Mouse (Mus musculus): Measurements from ENCODE around the gene Kat14. TPM values are rescaled to one million over a fixed set of nuclear protein-coding genes. Genes with fewer than 3 reads are reported as not detected.
A peak's percentile ranks its signal among the peaks of the same experiment; 100 is the strongest.

The Kat14 gene
- polyA plus RNA-seq, 1 experiment from 2014 or later, result 36.9 TPM

DNA sequence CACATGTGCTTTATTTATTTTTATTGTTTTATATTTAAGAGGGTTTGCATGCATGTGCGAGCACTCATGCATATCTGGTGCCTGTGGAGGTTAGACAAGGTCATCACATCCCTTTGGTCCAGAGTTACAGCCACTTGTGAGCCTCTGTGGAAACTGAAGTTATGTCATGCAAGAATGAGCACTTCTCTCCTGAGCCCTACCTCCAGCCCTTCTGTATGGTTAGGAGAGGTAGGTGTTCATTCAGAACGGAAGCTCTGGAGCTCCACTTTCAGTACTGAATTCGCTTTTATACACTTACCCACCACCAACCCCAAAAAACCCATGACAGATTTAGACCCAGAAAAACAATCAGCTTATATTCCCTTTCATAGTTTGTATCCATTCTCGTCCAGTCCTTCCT, 2.8 kb downstream of the Kat14 start:
- no peak for ATAC-seq (ENCODE audit: low read depth)
- Histone ChIP-seq H3K4me3 (ENCODE audit: low read length) (no peak overlapping the region), H3K36me3 (ENCODE audit: control insufficient read depth, insufficient read depth, low read length) (peaks cover 20% of the 10 kb centered on the region), H3K9me3 (ENCODE audit: control insufficient read depth, low read length) (no peaks in the 10 kb centered on the region), H3K9ac (ENCODE audit: low read length) (no peak overlapping the region), H3K27ac (ENCODE audit: low read length) (no peak overlapping the region), H3K27me3 (ENCODE audit: control insufficient read depth, insufficient read depth, low read depth, low read length) (no peaks in the 10 kb centered on the region), H3K4me2 (ENCODE audit: low read depth, low read length) (no peak overlapping the region), H3K4me1 (replicated peaks; ENCODE audit: control insufficient read depth, insufficient read depth, low read length) (peaks cover 11% of the 10 kb centered on the region)
- 87% methylated on average over 4 of the region's 4 CpGs for WGBS

GRCm38 (mm10) chr2:144373063-144373462, 4.3 kb downstream of the Kat14 start:
- H3K9ac ChIP-seq (ENCODE audit: low read length), result no peak overlapping the region
- H3K36me3 ChIP-seq (ENCODE audit: control insufficient read depth, insufficient read depth, low read length), result peaks cover 29% of the 10 kb centered on the region
- H3K4me1 ChIP-seq (replicated peaks; ENCODE audit: control insufficient read depth, insufficient read depth, low read length), result peaks cover 11% of the 10 kb centered on the region
- H3K27ac ChIP-seq (ENCODE audit: low read length), result no peak overlapping the region
- H3K9me3 ChIP-seq (ENCODE audit: control insufficient read depth, low read length), result no peaks in the 10 kb centered on the region
- H3K27me3 ChIP-seq (ENCODE audit: control insufficient read depth, insufficient read depth, low read depth, low read length), result no peaks in the 10 kb centered on the region
- 88% methylated on average over 9 of the region's 9 CpGs for WGBS
- ATAC-seq (ENCODE audit: low read depth), result no peak
- H3K4me2 ChIP-seq (ENCODE audit: low read depth, low read length), result no peak overlapping the region
- no peak overlapping the region for H3K4me3 ChIP-seq (ENCODE audit: low read length)

DNA sequence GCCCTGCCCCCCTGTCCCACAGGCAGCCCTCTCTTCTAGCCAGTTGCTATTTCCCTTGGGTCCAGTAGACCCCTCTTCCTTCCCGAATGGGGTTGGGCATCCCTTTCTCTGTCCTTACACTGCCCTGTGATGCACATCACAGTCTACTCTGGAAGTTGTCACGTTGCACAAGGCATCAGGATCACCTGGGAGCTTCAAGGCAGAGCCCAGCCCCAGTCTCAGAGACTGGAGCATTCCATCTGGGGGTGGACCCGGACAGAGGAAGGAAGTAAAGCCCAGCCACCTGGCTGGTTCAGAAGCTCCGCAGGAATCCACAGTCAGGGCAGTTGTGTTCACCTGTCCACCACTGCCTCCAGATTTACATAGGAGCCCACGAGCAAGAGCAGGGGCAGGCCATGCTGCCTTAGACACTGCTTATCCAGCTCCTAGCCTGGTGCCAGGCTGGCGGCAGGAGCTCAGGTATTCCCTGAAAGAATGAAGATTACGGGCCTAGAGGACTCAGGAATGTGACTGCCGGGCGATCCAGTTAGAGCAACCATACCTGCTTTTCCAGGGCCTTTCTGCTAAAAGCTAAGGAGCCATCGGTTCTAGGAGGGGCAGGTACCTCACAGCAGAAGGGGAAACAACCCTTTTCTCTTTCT, 6.4 kb downstream of the Kat14 start:
- no peaks in the 10 kb centered on the region for H3K9me3 ChIP-seq (ENCODE audit: control insufficient read depth, low read length)
- peaks cover 3% of the 10 kb centered on the region for H3K4me1 ChIP-seq (replicated peaks; ENCODE audit: control insufficient read depth, insufficient read depth, low read length)
- no peak overlapping the region for H3K27ac ChIP-seq (ENCODE audit: low read length)
- no peak overlapping the region for H3K4me3 ChIP-seq (ENCODE audit: low read length)
- peaks cover 39% of the 10 kb centered on the region for H3K36me3 ChIP-seq (ENCODE audit: control insufficient read depth, insufficient read depth, low read length)
- no peak overlapping the region; the same call in 1 of the 2 replicates for H3K9ac ChIP-seq (ENCODE audit: low read length)
- H3K27me3 ChIP-seq (ENCODE audit: control insufficient read depth, insufficient read depth, low read depth, low read length), result no peaks in the 10 kb centered on the region
- ATAC-seq (ENCODE audit: low read depth), result peak; percentile 54; the same call in 1 of the 2 replicates
- no peak overlapping the region for H3K4me2 ChIP-seq (ENCODE audit: low read depth, low read length)
- 72% methylated on average over 10 of the region's 10 CpGs for WGBS

GRCm38 (mm10) chr2:144381293-144381692, 12.5 kb downstream of the Kat14 start:
- Histone ChIP-seq H3K4me1 (replicated peaks; ENCODE audit: control insufficient read depth, insufficient read depth, low read length) (no peaks in the 10 kb centered on the region), H3K9me3 (ENCODE audit: control insufficient read depth, low read length) (no peaks in the 10 kb centered on the region), H3K27me3 (ENCODE audit: control insufficient read depth, insufficient read depth, low read depth, low read length) (no peaks in the 10 kb centered on the region), H3K27ac (ENCODE audit: low read length) (no peak overlapping the region; the same call in 1 of the 2 replicates), H3K4me3 (ENCODE audit: low read length) (no peak overlapping the region), H3K9ac (ENCODE audit: low read length) (no peak overlapping the region), H3K4me2 (ENCODE audit: low read depth, low read length) (no peak overlapping the region), H3K36me3 (ENCODE audit: control insufficient read depth, insufficient read depth, low read length) (peaks cover 38% of the 10 kb centered on the region)
- WGBS, result 78% methylated on average over 3 of the region's 3 CpGs
- peak; percentile 26; the same call in 1 of the 2 replicates for ATAC-seq (ENCODE audit: low read depth)

DNA sequence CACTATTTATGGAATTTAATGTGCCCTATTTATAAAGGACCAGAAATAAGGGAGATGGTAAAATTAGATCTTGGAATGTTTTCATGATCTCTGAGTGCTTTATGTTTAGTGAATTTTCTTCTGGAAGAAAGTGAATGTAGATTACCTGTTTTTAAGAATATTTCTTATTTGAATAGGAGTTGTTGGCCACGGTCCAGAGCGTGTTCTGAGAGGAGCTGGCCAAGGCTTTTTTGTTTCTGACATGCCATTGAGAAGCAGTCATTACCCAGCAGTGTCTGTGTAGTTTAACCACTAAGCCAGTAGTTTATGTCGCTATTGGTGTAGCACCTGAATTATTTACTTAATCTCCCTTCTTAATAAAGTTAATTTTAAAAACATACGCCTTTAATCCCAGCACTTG, 13.0 kb downstream of the Kat14 start:
- WGBS, result 84% methylated on average over 4 of the region's 4 CpGs

DNA sequence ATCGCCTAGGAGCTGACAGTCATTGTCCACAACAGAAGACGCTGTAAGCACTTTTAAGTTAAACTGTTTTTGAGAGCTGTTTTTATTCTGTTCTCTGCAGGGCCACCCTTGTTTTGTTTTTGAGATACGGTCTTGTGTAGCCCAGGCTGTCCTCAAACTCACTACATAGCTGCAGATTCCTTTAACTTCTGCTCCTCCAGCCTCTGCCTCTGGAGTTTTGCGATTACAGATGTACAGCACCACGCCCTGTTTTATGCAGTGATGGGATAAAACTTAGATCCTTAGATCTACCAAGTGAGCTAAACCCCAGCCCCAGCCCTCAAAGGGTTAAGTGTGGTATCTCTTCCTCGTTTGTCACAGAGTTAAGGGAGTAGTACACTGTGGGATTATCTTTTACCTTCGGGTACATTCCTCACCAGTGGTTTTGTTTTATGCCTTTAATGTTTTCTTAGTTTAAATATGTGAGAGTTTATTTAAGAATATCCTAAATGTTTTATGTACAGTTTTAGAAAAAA, 13.9 kb downstream of the Kat14 start:
- 77% methylated on average over 7 of the region's 7 CpGs for WGBS
- Histone ChIP-seq H3K27ac (ENCODE audit: low read length) (no peak overlapping the region), H3K4me1 (replicated peaks; ENCODE audit: control insufficient read depth, insufficient read depth, low read length) (no peaks in the 10 kb centered on the region), H3K9ac (ENCODE audit: low read length) (no peak overlapping the region), H3K4me2 (ENCODE audit: low read depth, low read length) (no peak overlapping the region), H3K4me3 (ENCODE audit: low read length) (no peak overlapping the region), H3K36me3 (ENCODE audit: control insufficient read depth, insufficient read depth, low read length) (peaks cover 32% of the 10 kb centered on the region), H3K9me3 (ENCODE audit: control insufficient read depth, low read length) (no peaks in the 10 kb centered on the region), H3K27me3 (ENCODE audit: control insufficient read depth, insufficient read depth, low read depth, low read length) (no peaks in the 10 kb centered on the region)
- ATAC-seq (ENCODE audit: low read depth), result no peak

More for the DNA sequence above, 13.0 kb downstream of the Kat14 start:
- Histone ChIP-seq H3K27me3 (ENCODE audit: control insufficient read depth, insufficient read depth, low read depth, low read length) (no peaks in the 10 kb centered on the region), H3K4me2 (ENCODE audit: low read depth, low read length) (no peak overlapping the region), H3K9me3 (ENCODE audit: control insufficient read depth, low read length) (no peaks in the 10 kb centered on the region), H3K4me3 (ENCODE audit: low read length) (no peak overlapping the region), H3K36me3 (ENCODE audit: control insufficient read depth, insufficient read depth, low read length) (peaks cover 36% of the 10 kb centered on the region), H3K27ac (ENCODE audit: low read length) (no peak overlapping the region), H3K4me1 (replicated peaks; ENCODE audit: control insufficient read depth, insufficient read depth, low read length) (no peaks in the 10 kb centered on the region), H3K9ac (ENCODE audit: low read length) (no peak overlapping the region)
- no peak for ATAC-seq (ENCODE audit: low read depth)

DNA sequence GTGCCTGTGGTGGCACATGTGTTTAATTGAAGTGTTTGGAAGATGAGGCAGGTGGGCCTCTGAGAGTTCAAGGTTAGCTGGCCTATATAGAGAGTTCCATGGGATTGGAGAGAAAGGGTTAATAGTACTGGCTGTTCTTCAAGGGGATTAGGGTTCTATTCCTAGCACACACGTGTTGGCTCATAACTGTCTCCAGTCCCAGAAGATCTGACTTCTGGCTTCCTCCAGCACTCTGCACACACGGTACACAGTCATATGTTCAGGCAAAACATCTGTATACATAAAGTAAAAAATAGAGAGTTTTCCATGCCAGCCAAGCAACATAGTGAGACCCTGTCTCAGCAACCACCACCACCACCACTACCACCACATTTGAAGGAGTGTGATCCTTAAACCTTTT, 17.5 kb downstream of the Kat14 start:
- Histone ChIP-seq H3K4me3 (ENCODE audit: low read length) (no peak overlapping the region), H3K9me3 (ENCODE audit: control insufficient read depth, low read length) (no peaks in the 10 kb centered on the region), H3K4me1 (replicated peaks; ENCODE audit: control insufficient read depth, insufficient read depth, low read length) (no peaks in the 10 kb centered on the region), H3K4me2 (ENCODE audit: low read depth, low read length) (no peak overlapping the region), H3K27me3 (ENCODE audit: control insufficient read depth, insufficient read depth, low read depth, low read length) (no peaks in the 10 kb centered on the region), H3K9ac (ENCODE audit: low read length) (no peak overlapping the region), H3K36me3 (ENCODE audit: control insufficient read depth, insufficient read depth, low read length) (peaks cover 39% of the 10 kb centered on the region), H3K27ac (ENCODE audit: low read length) (no peak overlapping the region)
- no peak for ATAC-seq (ENCODE audit: low read depth)
- 71% methylated on average over 2 of the region's 2 CpGs for WGBS

GRCm38 (mm10) chr2:144388416-144388815, 19.6 kb downstream of the Kat14 start:
- WGBS, result 42% methylated on average over 3 of the region's 3 CpGs

DNA sequence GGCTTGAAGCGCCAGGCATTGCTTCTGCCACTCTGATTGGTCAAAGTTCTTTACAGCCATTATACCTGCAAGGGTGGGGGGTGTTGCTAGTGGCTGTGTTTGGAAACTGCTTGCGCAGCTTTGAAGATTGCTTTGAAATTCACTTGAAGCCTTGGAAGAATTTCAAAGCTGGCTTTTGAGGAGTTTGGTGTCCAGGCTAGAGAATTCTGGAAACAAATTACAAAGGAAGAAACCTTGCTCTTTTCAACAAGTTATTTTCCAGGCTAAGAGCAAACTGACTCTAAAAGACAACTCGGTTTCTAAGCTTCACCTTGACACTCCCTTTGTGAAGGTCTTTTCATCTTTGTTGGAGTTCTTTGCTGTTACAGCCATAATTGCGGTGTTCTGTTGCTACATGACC, 30.7 kb downstream of the Kat14 start:
- Histone ChIP-seq H3K27me3 (ENCODE audit: control insufficient read depth, insufficient read depth, low read depth, low read length) (no peaks in the 10 kb centered on the region), H3K4me2 (ENCODE audit: low read depth, low read length) (no peak overlapping the region), H3K4me3 (ENCODE audit: low read length) (no peak overlapping the region), H3K4me1 (replicated peaks; ENCODE audit: control insufficient read depth, insufficient read depth, low read length) (no peaks in the 10 kb centered on the region), H3K9ac (ENCODE audit: low read length) (no peak overlapping the region), H3K27ac (ENCODE audit: low read length) (no peak overlapping the region), H3K36me3 (ENCODE audit: control insufficient read depth, insufficient read depth, low read length) (peaks cover 48% of the 10 kb centered on the region), H3K9me3 (ENCODE audit: control insufficient read depth, low read length) (no peaks in the 10 kb centered on the region)
- 88% methylated on average over 4 of the region's 4 CpGs for WGBS
- no peak for ATAC-seq (ENCODE audit: low read depth)

More at GRCm38 (mm10) chr2:144388416-144388815, 19.6 kb downstream of the Kat14 start:
- no peak for ATAC-seq (ENCODE audit: low read depth)
- Histone ChIP-seq H3K4me1 (replicated peaks; ENCODE audit: control insufficient read depth, insufficient read depth, low read length) (no peaks in the 10 kb centered on the region), H3K9me3 (ENCODE audit: control insufficient read depth, low read length) (no peaks in the 10 kb centered on the region), H3K27me3 (ENCODE audit: control insufficient read depth, insufficient read depth, low read depth, low read length) (no peaks in the 10 kb centered on the region), H3K27ac (ENCODE audit: low read length) (no peak overlapping the region), H3K4me3 (ENCODE audit: low read length) (no peak overlapping the region), H3K36me3 (ENCODE audit: control insufficient read depth, insufficient read depth, low read length) (peaks cover 38% of the 10 kb centered on the region), H3K9ac (ENCODE audit: low read length) (no peak overlapping the region), H3K4me2 (ENCODE audit: low read depth, low read length) (no peak overlapping the region)

Data from lung, embryonic 16.5 days (tissue).